Mouse (Mus musculus) heart, embryonic 16.5 days (tissue): ENCODE results near the gene Frs3. TPM values are rescaled to one million over a fixed set of nuclear protein-coding genes. Genes with fewer than 3 reads are reported as not detected.
A peak's percentile ranks its signal among the peaks of the same experiment; 100 is the strongest.

Source experiments
- ATAC-seq: fragments of 200-750 bp; cut with Nextera tagmentation; replicated peaks from 2 replicates; pipeline ENCODE4 v1.8.0; 2017; ENCODE audit warnings: moderate number of reproducible peaks; ENCODE audit not compliant: insufficient read depth, low FRiP score; ENCODE audit errors: extremely low read depth
- H3K27ac ChIP-seq: fragments of 300-500 bp; sonication (generic); 2 replicates; pipeline ENCODE4 v1.5.1; 2014; ENCODE audit warnings: mild to moderate bottlenecking, low read length, control low read depth, moderate library complexity
- H3K27me3 ChIP-seq: fragments of 300-500 bp; sonication (generic); 2 replicates; pipeline ENCODE4 v1.6.1; 2014; ENCODE audit warnings: low read length, mixed read lengths; ENCODE audit not compliant: control insufficient read depth, insufficient read depth
- H3K36me3 ChIP-seq: fragments of 300-500 bp; sonication (generic); 2 replicates; pipeline ENCODE4 v1.6.1; 2014; ENCODE audit not compliant: control insufficient read depth, insufficient read depth
- H3K4me1 ChIP-seq: fragments of 300-500 bp; sonication (generic); 2 replicates; pipeline ENCODE4 v1.6.1; 2014; ENCODE audit warnings: low read length, mixed read lengths; ENCODE audit not compliant: control insufficient read depth, insufficient read depth
- H3K4me2 ChIP-seq: fragments of 300-500 bp; sonication (generic); 2 replicates; pipeline ENCODE4 v1.6.1; 2014; ENCODE audit warnings: low read depth, mild to moderate bottlenecking, control low read depth, low read length
- H3K4me3 ChIP-seq: fragments of 300-500 bp; sonication (generic); 2 replicates; pipeline ENCODE4 v1.5.1; 2014; ENCODE audit warnings: mild to moderate bottlenecking, control low read depth, low read length
- H3K9ac ChIP-seq: fragments of 300-500 bp; sonication (generic); 2 replicates; pipeline ENCODE4 v1.6.1; 2014; ENCODE audit warnings: low read length, control low read depth
- H3K9me3 ChIP-seq: fragments of 300-500 bp; sonication (generic); replicated peaks from 2 replicates; pipeline ENCODE4 v1.6.1; 2016; ENCODE audit warnings: low read length; ENCODE audit not compliant: control insufficient read depth
- WGBS: fragments of 180-500 bp; shearing (Covaris S2); extraction: QIAGEN DNeasy Blood & Tissue Kit; methylation state at CpG from one replicate; pipeline ENCODE4 v1.1.7; 2014; 5-methylcytosine and 5-hydroxymethylcytosine counted together
- polyA plus RNA-seq: library from polyadenylated mRNA; unstranded; fragments of >200 nt; fragmentation: Nextera tagmentation; extraction: Ambion mirVana; gene quantifications from 2 replicates; pipeline ENCODE4 v1.2.1, GENCODE M21; 2015

The Frs3 gene
- polyA plus RNA-seq, 1 experiment from 2014 or later: 3.9 TPM

GRCm38 (mm10) chr17:47744746-47745368 is 56.0 kb downstream of the Frs3 start:
- peaks cover 28% of the 10 kb centered on the region for H3K4me1 ChIP-seq
- H3K27ac ChIP-seq: no peak overlapping the region
- no peak overlapping the region for H3K4me3 ChIP-seq
- peaks cover 3% of the 10 kb centered on the region; the same call in 1 of the 2 replicates for H3K36me3 ChIP-seq
- WGBS: 86% methylated on average over 10 of the region's 10 CpGs
- H3K9me3 ChIP-seq: peaks cover 5% of the 10 kb centered on the region; the same call in 1 of the 2 replicates
- no peak for ATAC-seq
- H3K4me2 ChIP-seq: no peak overlapping the region
- no peak overlapping the region for H3K9ac ChIP-seq
- H3K27me3 ChIP-seq: no peaks in the 10 kb centered on the region

- Histone ChIP-seq H3K4me2 (no peak overlapping the region), H3K36me3 (peaks cover 11% of the 10 kb centered on the region), H3K27me3 (no peaks in the 10 kb centered on the region), H3K9me3 (peaks cover 5% of the 10 kb centered on the region; the same call in 1 of the 2 replicates), H3K9ac (no peak overlapping the region), H3K4me1 (peaks cover 25% of the 10 kb centered on the region), H3K27ac (peak overlapping the region; percentile 53; the same call in 1 of the 2 replicates), H3K4me3 (no peak overlapping the region)
- ATAC-seq: peak; percentile 56
- 39% methylated on average over 14 of the region's 14 CpGs for WGBS
Measured at GRCm38 (mm10) chr17:47748791-47749553, 60.1 kb downstream of the Frs3 start.

GRCm38 (mm10) chr17:47749626-47750025 is 60.8 kb downstream of the Frs3 start:
- WGBS: 79% methylated on average over 3 of the region's 3 CpGs
- no peak overlapping the region for H3K4me2 ChIP-seq
- H3K9me3 ChIP-seq: peaks cover 5% of the 10 kb centered on the region; the same call in 1 of the 2 replicates
- no peak overlapping the region for H3K27ac ChIP-seq
- no peak overlapping the region for H3K4me3 ChIP-seq
- H3K36me3 ChIP-seq: peaks cover 11% of the 10 kb centered on the region
- no peak overlapping the region for H3K9ac ChIP-seq
- ATAC-seq: no peak
- H3K4me1 ChIP-seq: peaks cover 25% of the 10 kb centered on the region
- H3K27me3 ChIP-seq: no peaks in the 10 kb centered on the region

GRCm38 (mm10) chr17:47750101-47750500 is 61.3 kb downstream of the Frs3 start:
- Histone ChIP-seq H3K4me3 (no peak overlapping the region), H3K9ac (no peak overlapping the region), H3K9me3 (peaks cover under 1% of the 10 kb centered on the region; the same call in 1 of the 2 replicates), H3K27me3 (no peaks in the 10 kb centered on the region), H3K4me2 (no peak overlapping the region), H3K4me1 (peaks cover 25% of the 10 kb centered on the region), H3K36me3 (peaks cover 8% of the 10 kb centered on the region), H3K27ac (no peak overlapping the region)
- 71% methylated on average over 6 of the region's 6 CpGs for WGBS
- ATAC-seq: no peak

GRCm38 (mm10) chr17:47751811-47752210 is 63.0 kb downstream of the Frs3 start:
- Histone ChIP-seq H3K9me3 (no peaks in the 10 kb centered on the region), H3K4me1 (peaks cover 30% of the 10 kb centered on the region), H3K9ac (no peak overlapping the region), H3K4me2 (no peak overlapping the region), H3K27ac (no peak overlapping the region), H3K4me3 (no peak overlapping the region), H3K27me3 (no peaks in the 10 kb centered on the region), H3K36me3 (peaks cover 8% of the 10 kb centered on the region)
- 74% methylated on average over 5 of the region's 5 CpGs for WGBS
- no peak for ATAC-seq

- WGBS: 38% methylated on average over 8 of the region's 8 CpGs
- Histone ChIP-seq H3K4me1 (peaks cover 32% of the 10 kb centered on the region), H3K4me3 (no peak overlapping the region), H3K36me3 (peaks cover 8% of the 10 kb centered on the region), H3K4me2 (no peak overlapping the region), H3K9ac (no peak overlapping the region), H3K27me3 (no peaks in the 10 kb centered on the region), H3K9me3 (no peaks in the 10 kb centered on the region), H3K27ac (no peak overlapping the region)
- no peak for ATAC-seq
Measured at GRCm38 (mm10) chr17:47753130-47753775, 64.4 kb downstream of the Frs3 start.

Other genes starting within 250 kb of the Frs3 start
- 20.3 and 20.8 TPM in 2 replicates for gene Taf8, start 186.7 kb upstream of the Frs3 start, polyA plus RNA-seq
- gene Ccnd3, start 184.0 kb upstream of the Frs3 start, polyA plus RNA-seq: 412 and 420 TPM in 2 replicates
- 22.9 and 23.3 TPM in 2 replicates for gene Bysl, start 77.5 kb upstream of the Frs3 start, polyA plus RNA-seq
- gene Med20, start 77.4 kb upstream of the Frs3 start, polyA plus RNA-seq: 30.5 and 34.9 TPM in 2 replicates
- gene Gm20517, start 77.4 kb upstream of the Frs3 start, polyA plus RNA-seq: 0.82 and 1.0 TPM in 2 replicates
- 2.1 and 3.1 TPM in 2 replicates for gene Usp49, start 58.3 kb upstream of the Frs3 start, polyA plus RNA-seq
- gene Tomm6, start 644 bp upstream of the Frs3 start, polyA plus RNA-seq: 274 and 295 TPM in 2 replicates
- 0.24 and 0.39 TPM in 2 replicates for gene Gm21981, start 5.4 kb downstream of the Frs3 start, polyA plus RNA-seq
- gene Prickle4, start 5.7 kb downstream of the Frs3 start, polyA plus RNA-seq: 0.72 and 0.84 TPM in 2 replicates
- 0.56 and 1.7 TPM in 2 replicates for gene Pgc, start 37.8 kb downstream of the Frs3 start, polyA plus RNA-seq
- gene Tfeb, start 48.0 kb downstream of the Frs3 start, polyA plus RNA-seq: 25.7 and 28.9 TPM in 2 replicates
- 9.7 and 10.7 TPM in 2 replicates for gene Mdfi, start 145.7 kb downstream of the Frs3 start, polyA plus RNA-seq
- 6.5 and 6.6 TPM in 2 replicates for gene Foxp4, start 235.6 kb downstream of the Frs3 start, polyA plus RNA-seq